12 mouse cellular contexts compared by ENCODE assay signal in the genomic region with DNA sequence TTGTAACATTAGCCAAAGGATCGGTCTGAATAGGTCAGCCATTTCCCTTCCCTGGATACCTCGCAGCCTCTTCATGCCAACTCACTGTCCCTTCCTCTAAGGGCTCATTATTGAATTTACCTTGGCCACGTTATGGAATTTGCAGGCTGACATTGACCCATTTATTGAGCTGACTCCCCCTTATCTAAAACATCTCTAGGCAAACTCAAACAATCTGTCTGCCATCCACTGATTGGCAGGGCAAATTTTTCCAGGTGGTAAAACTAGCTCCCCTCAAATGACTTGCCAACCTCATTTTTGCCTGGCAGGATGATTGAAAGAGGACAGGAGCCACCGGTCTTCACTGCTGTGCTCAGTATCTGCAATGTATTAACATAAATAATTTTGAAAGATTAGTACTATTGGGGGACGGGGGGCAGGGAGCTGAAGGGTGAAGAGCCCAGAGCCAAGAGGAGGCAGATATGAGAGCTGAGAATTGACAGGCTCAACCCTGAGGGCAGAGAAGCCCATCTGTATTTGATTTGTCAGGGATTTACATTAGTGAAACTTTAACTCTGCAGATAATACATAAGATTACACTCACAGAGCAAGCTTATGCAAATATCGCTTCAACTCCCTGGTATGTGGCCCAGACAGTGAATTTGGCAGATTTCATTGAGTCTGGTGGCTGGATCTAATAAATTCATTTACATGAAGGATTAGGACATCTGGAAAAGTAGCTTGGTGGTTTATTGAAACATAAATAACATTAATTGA.
DNase-seq lines count a peak whose midpoint lies in the region; ATAC-seq and TF ChIP-seq lines count a peak whose summit lies in the region.
"Had no signal": no experiment of that assay in that cellular context is flagged by ENCODE, and none has a peak within 500 bp of the region (broad histone marks: within the 10 kb centered on the region; RNA-seq: fewer than 3 reads in every experiment).

No protein-coding gene starts in this region.

- H3K4me2 ChIP-seq in intestine, embryonic 14.5 days (ENCODE audit: low read length), result peak overlapping the region; percentile 14; the same call in 1 of the 2 replicates
- H3K4me2 ChIP-seq in intestine, embryonic 16.5 days (ENCODE audit: low read depth, low read length), result no peak overlapping the region
- peak overlapping the region; percentile 39 for H3K4me2 ChIP-seq in embryonic facial prominence, embryonic 13.5 days
- no peak overlapping the region for H3K4me2 ChIP-seq in midbrain, embryonic 13.5 days (replicated peaks)
- H3K4me2 ChIP-seq: liver, embryonic 13.5 days had no signal

- H3K9me3 ChIP-seq in intestine, embryonic 14.5 days (ENCODE audit: control insufficient read depth, low read length), result no peaks in the 10 kb centered on the region
- no peaks in the 10 kb centered on the region for H3K9me3 ChIP-seq in intestine, embryonic 16.5 days (ENCODE audit: control insufficient read depth, low read length)
- H3K9me3 ChIP-seq in embryonic facial prominence, embryonic 13.5 days, result no peaks in the 10 kb centered on the region
- H3K9me3 ChIP-seq in midbrain, embryonic 13.5 days, result no peaks in the 10 kb centered on the region
- H3K9me3 ChIP-seq: liver, embryonic 13.5 days had no signal

- H3K27me3 ChIP-seq in intestine, embryonic 14.5 days (replicated peaks; ENCODE audit: control insufficient read depth, insufficient read depth, low read length), result no peaks in the 10 kb centered on the region
- no peaks in the 10 kb centered on the region for H3K27me3 ChIP-seq in intestine, embryonic 16.5 days (replicated peaks; ENCODE audit: control insufficient read depth, insufficient read depth, low read length)
- no peaks in the 10 kb centered on the region for H3K27me3 ChIP-seq in embryonic facial prominence, embryonic 13.5 days
- no peaks in the 10 kb centered on the region for H3K27me3 ChIP-seq in midbrain, embryonic 13.5 days
- H3K27me3 ChIP-seq: liver, embryonic 13.5 days had no signal

- DNase-seq in intestine, embryonic 14.5 days (ENCODE audit: low spot score), result no peak
- peak; percentile 43 for DNase-seq in brain, embryonic 14.5 days (ENCODE audit: low read depth)
- no peak for DNase-seq in right cerebral cortex, adult 2 months (ENCODE audit: low spot score in 2 of 2)
- DNase-seq in left cerebral cortex, postnatal 14 days (ENCODE audit: low spot score in 2 of 2), result no peak
- DNase-seq: adrenal gland, postnatal 25 days; cerebellum, adult 2 months; gastrocnemius, adult 2 months; kidney, adult 8-10 months; liver, embryonic 13.5 days had no signal

- ATAC-seq in intestine, embryonic 14.5 days (replicated peaks; ENCODE audit: low FRiP score, low TSS enrichment, low read depth), result peak; percentile 47
- ATAC-seq in intestine, embryonic 16.5 days, result no peak
- peak; percentile 56; the same call in 1 of the 2 replicates for ATAC-seq in embryonic facial prominence, embryonic 13.5 days (ENCODE audit: insufficient number of reproducible peaks, insufficient read depth, low FRiP score, low TSS enrichment, low read depth)
- peak; percentile 81 for ATAC-seq in midbrain, embryonic 13.5 days

- H3K4me3 ChIP-seq in intestine, embryonic 14.5 days (ENCODE audit: low read depth, low read length), result no peak overlapping the region
- H3K4me3 ChIP-seq in intestine, embryonic 16.5 days (ENCODE audit: low read length), result no peak overlapping the region
- H3K4me3 ChIP-seq in embryonic facial prominence, embryonic 13.5 days, result no peak overlapping the region
- H3K4me3 ChIP-seq in midbrain, embryonic 13.5 days (replicated peaks), result no peak overlapping the region
- H3K4me3 ChIP-seq: gastrocnemius, adult 2 months; liver, embryonic 13.5 days had no signal

- intact Hi-C loops in left cerebral cortex, postnatal 14 days (cut with DNase I), result no loop called here

- no peaks in the 10 kb centered on the region for H3K36me3 ChIP-seq in intestine, embryonic 14.5 days (ENCODE audit: control insufficient read depth, insufficient read depth, low read length)
- no peaks in the 10 kb centered on the region for H3K36me3 ChIP-seq in intestine, embryonic 16.5 days (ENCODE audit: control insufficient read depth, insufficient read depth, low read length)
- H3K36me3 ChIP-seq in embryonic facial prominence, embryonic 13.5 days, result no peaks in the 10 kb centered on the region
- H3K36me3 ChIP-seq in midbrain, embryonic 13.5 days, result no peaks in the 10 kb centered on the region
- H3K36me3 ChIP-seq: liver, embryonic 13.5 days had no signal

- H3K27ac ChIP-seq in intestine, embryonic 14.5 days (ENCODE audit: low read depth), result no peak overlapping the region
- no peak overlapping the region for H3K27ac ChIP-seq in intestine, embryonic 16.5 days (ENCODE audit: low read length)
- peak overlapping the region; percentile 16; the same call in 1 of the 2 replicates for H3K27ac ChIP-seq in embryonic facial prominence, embryonic 13.5 days
- H3K27ac ChIP-seq in midbrain, embryonic 13.5 days, result no peak overlapping the region
- H3K27ac ChIP-seq: gastrocnemius, adult 2 months; liver, embryonic 13.5 days had no signal

- H3K4me1 ChIP-seq in intestine, embryonic 14.5 days (replicated peaks; ENCODE audit: control insufficient read depth, insufficient read depth, low read length), result no peaks in the 10 kb centered on the region; the same call in 1 of the 2 replicates
- 0 out of 2 replicates have a peak, but pooled peaks cover 2% of the 10 kb centered on the region for H3K4me1 ChIP-seq in intestine, embryonic 16.5 days (ENCODE audit: control insufficient read depth, insufficient read depth, low read length)
- H3K4me1 ChIP-seq in embryonic facial prominence, embryonic 13.5 days, result peaks cover 41% of the 10 kb centered on the region
- H3K4me1 ChIP-seq in midbrain, embryonic 13.5 days (replicated peaks), result peaks cover 12% of the 10 kb centered on the region
- H3K4me1 ChIP-seq: liver, embryonic 13.5 days had no signal

- WGBS in intestine, embryonic 14.5 days, result 43% methylated on average over 6 of the region's 6 CpGs
- WGBS in intestine, embryonic 16.5 days, result 38% methylated on average over 6 of the region's 6 CpGs
- WGBS in embryonic facial prominence, embryonic 13.5 days, result 16% methylated on average over 6 of the region's 6 CpGs
- WGBS in midbrain, embryonic 13.5 days, result 63% methylated on average over 6 of the region's 6 CpGs

- no peak overlapping the region for H3K9ac ChIP-seq in intestine, embryonic 14.5 days (ENCODE audit: low read length)
- H3K9ac ChIP-seq in intestine, embryonic 16.5 days (ENCODE audit: low read depth, low read length), result no peak overlapping the region
- H3K9ac ChIP-seq in embryonic facial prominence, embryonic 13.5 days, result no peak overlapping the region
- H3K9ac ChIP-seq in midbrain, embryonic 13.5 days (replicated peaks), result no peak overlapping the region
- H3K9ac ChIP-seq: liver, embryonic 13.5 days had no signal

- TF ChIP-seq POLR2A in brain, embryonic 14.5 days (IDR thresholded peaks at IDR 0.05; ENCODE audit: borderline replicate concordance, extremely low read depth, insufficient read depth, insufficient read length, poor library complexity, severe bottlenecking), result no peak

- TF ChIP-seq CTCF in brain, embryonic 14.5 days (IDR thresholded peaks at IDR 0.05; ENCODE audit: borderline replicate concordance, extremely low read depth, insufficient read depth, insufficient read length), result no peak

Comparison
In these comparisons a context has a peak if more than half of its experiments do, and no peak if none do; other contexts are left out.
1. H3K4me2 ChIP-seq: peak in intestine, embryonic 14.5 days (single experiment) and embryonic facial prominence, embryonic 13.5 days (single experiment); none in intestine, embryonic 16.5 days (single experiment) and midbrain, embryonic 13.5 days (single experiment).